Mouse (Mus musculus) layer of hippocampus, adult 9-10 months (tissue): ENCODE results near the gene Tmco4.

Experiments used
- DNase-seq: peaks from one replicate; pipeline ENCODE4 v3.0.0; 2022; ENCODE audit warnings: low spot score

Gene Tmco4

DNA sequence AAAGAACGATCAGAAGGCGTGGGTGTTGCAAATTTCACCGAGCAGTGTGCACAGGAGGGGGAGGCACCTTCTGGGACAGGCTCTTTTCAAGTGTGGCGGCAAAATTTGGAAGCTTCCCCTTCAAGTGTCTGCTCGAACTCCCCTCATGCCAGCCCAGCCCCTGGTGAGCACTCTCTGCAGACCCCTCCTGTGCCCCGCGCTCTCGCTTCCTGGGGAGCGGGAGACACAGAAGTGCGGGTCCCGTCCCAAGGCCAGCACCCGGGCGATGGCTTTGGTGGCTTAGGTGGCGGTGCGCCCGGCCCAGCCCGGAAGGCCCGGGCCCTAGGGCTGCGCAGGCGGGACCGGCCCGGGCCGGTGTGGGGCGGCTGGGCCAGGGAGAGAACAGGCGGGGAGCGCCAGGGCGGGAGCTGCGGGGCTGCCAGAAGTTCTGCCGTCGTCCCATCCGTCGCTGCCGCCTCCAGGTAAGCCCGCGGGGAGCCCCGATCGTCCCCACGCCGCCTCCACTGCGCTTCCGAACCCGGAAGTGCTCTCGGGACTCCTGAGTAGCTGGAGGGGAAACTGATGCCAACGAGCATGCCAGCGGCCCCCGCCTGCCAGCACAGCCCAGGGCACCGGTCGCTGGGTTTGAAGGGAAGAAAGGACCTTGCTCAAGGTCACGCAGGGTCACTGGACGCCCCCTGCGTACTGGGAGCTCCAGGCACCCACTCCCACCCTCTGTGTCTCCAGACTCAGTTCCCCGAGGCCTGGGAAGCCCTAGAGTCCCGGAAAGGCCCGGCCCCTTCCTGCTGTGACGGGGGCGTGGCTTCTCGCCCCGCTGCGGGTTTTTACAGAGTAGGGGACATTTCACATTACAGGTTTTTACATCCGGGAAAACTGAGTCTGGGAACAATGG is at the start of gene Tmco4:
Tmco4 (plus strand) TSS at position 62 of the 892 bp plus-strand sequence.
- DNase-seq, result no peak

DNA sequence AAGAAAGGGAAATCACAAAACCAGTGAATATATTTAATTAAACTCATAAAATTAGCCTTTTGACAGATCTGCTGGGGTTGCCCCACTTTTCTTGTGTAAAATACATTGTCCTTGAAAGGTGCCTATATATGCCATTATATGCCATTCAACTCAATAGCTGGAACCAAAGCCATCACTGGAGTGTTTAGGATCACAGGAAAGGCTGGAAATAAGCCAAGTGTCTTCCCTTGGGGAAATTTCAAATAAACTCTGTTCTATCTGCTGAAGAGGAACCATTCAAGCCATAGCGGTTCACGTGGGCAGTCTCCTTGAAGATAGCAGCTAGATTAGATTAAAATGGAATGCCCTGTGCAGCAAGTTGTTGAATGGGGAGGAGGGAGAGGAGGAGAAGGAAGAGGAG is 47.1 kb upstream of the Tmco4 start:
- no peak for DNase-seq

DNA sequence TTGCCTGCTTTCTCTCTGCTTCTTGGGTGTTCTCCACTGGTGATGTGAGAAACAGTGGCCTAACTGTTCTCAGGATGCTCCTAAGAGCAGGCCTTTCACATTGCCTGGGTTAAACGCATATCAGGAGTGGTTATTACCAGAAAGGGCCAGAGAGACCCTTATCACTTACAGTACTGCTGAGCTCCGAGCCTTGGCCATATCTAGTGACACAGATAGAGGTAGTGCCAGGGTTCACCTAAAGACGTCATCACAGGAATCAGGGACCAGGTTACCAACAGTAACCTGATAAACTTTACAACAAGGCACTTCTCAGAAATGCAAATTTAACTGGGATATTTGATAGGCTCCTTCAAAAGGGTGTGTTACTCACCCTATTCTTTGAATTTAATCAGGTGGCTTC is 38.8 kb upstream of the Tmco4 start:
- no peak for DNase-seq

DNA sequence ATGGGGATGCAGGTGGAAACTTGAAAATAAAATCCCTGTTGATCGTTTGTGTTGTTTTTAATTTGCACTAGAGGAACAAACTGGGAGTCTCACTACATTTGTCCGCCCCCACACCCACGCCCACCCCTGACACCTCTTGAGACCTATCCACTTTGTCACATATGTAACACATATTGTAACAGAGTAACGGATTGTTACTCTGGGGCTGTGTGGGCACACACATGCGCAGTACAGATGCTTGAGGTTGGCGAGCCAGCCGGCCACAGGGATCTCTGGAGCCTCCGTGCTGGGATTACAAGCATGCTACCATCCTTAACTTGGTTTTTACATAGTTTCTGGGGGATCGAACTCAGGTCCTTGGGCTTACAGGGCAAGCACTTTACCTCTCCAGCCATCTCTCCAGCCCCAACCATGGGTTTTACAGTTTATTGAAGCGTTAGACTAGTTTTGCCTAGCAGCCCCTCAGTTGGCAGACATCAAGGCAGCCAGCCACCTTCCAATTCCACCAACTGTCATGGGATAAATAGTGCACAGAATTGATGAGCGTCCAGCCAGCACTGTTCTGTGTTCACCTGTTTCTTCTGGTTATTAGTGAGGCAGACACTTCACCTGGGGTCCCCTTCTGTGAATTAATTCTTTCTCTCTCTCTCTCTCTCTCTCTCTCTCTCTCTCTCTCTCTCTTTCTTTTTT is 38.1 kb upstream of the Tmco4 start:
- no peak for DNase-seq

DNA sequence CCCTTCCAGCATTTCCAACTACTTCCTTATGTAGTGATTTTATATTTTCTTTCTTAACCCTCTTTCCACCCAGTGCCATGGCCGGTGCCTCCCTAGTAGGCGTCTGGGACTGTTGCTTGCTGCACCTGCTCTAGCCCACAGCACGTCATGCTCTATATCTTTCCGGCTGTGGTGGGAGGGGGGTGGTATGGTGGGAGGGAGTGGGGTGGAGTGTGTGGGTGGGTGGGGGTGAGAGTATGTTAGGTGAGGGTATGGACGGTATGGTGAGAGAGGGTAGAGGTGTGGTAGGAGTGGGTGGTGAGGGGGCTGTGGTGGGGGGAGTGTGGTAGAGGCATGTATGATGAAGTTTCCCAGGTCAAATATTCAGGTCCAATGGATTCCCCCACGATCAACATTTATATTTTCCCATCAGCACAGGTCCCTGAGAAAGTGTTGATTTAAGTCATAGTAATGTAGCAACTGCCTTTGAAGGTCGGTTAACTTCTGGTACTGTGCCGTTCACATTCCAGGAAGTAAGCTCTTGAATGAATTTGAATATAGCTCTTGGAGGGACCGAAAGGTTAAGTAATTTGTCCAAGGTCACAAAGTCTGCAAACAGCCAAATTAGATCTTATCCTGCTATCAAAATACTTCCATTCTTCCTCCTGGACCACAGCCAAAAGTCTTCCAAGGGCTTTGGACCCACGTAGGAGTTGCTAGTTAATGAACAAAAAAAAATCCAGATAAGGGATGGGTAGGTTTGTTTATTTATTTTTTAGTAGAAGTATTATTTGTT is 34.0 kb upstream of the Tmco4 start:
- DNase-seq, result no peak

DNA sequence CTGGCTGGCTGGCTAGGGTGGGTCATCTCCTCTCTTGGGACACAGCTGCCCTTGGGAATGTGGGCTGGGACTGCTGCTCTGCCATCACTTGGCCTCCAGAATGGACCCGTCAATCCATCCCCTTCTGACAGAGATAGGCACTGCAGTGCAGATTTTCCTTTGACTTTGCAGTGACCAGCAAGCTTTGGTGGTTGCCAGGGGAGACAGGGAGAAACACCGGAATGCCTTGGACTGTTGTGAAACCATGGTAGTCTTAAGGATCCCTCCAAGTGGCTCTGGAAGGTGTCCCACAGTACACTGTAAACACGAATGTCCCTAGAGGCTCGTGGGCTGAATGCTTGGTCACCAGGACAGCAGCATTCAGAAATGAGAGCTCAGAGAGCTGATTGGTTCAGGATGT is 33.2 kb upstream of the Tmco4 start:
- DNase-seq, result no peak

DNA sequence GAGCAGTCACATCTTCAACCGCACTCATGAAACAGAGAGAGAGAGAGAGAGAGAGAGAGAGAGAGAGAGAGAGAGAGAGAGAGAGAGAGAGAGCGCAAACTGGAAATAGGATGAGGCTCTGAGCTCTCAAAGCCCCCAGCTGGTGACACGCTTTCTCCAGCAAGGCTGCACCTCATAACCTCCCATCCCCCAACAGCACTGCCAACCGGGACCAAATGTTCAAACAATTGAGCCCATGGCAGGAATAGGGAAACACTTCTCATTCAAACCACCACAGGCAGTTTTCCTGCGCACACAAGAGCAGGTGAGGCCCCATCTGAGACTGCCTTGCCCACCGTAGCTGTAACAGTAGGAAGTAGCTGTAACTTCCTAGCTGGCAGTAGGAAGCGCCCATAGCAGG is 31.3 kb upstream of the Tmco4 start:
- DNase-seq, result no peak

DNA sequence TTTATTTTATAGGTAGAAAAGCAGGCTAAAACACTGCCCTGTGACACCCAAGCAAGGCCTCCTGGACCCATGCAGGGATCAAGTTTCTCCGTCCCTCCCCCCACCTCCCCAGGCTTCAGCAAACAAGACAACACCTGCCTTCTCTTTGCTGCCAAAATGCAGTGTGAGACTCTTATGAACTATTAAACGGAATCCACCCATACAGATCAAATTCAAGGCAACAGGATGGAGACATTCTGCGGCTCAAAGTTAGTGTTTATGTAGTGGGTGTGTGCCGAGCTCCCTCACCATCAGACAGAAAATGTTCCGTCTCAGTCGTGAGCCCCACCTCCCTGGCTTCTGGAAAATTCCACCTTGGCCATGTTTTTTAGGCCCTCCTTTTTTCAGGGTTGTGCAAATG is 30.7 kb upstream of the Tmco4 start:
- no peak for DNase-seq

DNA sequence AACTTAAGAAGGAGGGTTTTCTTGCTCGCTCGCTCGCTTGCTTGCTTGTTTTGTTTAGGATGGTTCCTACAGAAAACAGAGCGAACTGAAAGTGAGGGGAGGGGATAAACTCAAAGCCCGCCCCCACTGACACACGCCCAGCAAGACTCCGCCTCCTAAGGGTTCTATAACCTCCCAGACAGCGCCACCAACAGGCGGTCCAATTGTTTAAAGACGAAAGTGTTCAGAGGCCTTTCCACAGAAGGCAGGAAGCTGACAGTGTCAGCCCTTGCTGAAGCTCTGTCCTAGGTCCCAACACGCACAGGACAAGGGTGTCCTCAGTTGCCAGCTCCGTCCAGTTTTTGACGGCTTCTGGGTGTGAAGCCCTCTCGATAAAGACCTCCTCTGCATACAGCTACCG is 29.0 kb upstream of the Tmco4 start:
- DNase-seq, result peak; percentile 40

DNA sequence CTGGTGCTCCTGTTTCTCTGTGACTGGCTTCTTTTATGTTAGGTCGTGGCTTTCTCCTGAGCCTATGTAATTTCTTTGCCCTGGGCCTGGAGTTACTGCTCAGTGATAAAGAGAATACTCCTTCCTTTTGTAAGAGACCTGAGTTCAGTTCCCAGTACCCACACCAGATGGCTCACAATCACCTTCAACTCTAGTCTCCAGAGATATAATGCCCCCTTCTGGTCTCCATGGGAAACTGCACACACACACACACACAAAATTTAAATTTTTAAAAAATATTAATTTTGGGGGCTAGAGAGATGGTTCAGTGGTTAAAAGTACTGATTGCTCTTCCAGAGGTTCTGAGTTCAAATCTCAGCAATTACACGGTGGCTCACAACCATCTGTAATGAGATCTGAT is 24.4 kb upstream of the Tmco4 start:
- DNase-seq, result no peak

DNA sequence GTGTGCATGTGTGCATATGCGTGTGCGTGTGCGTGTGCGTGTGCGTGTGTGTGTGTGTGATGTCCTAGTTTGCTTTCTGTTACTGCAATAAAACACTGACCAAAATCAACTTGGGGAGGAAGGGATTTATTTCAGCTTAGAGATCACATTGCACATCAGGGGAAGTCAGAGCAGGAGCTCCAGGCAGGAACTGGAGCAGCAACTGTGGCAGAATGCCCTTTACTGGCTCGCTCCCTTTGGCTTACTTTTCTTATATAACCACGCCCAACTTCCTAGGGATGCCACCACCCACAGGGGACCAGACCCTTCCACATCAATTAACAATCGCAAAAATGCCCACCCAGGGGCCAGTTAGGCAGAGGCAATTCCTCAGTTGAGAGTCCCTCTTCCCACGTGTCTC is 14.1 kb upstream of the Tmco4 start:
- no peak for DNase-seq

DNA sequence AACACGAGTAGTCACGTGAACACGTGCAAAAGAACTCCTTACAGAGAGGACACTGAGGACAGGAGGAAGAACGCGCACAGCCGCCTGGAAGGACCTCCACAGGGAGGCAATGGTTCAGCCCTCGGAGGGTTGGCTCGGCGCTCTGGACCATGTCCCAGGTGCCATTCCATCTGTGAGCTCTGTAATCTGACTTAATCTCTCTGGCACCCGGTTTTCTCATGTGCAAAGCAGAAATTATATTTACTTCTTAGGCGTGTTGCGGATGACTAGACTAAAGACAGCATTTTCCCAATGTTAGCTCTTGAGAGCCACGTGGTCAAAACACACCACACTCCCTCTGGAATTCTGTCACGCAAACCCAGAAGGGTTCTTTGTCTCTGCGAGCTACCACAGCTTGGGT is 13.6 kb upstream of the Tmco4 start:
- no peak for DNase-seq

DNA sequence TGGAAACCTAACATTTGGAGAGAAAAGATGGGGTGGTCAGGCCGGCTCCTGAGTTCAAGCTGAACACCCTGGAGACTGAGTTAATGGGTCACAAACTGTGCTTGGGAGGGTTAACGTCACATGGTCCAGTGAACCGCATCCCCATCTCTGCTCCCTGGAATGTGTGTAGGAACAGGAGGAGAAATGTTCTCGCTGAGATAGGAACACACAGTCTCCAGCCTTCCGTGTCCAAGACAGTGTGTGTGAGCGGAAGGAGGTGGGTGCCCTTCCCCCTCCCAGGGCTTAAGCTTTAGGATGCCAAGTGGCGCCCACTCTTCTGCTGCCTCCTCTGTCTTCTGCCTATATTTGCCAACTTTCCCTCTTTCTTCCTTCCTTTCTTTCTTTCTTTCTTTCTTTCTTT is 12.8 kb upstream of the Tmco4 start:
- DNase-seq, result no peak

DNA sequence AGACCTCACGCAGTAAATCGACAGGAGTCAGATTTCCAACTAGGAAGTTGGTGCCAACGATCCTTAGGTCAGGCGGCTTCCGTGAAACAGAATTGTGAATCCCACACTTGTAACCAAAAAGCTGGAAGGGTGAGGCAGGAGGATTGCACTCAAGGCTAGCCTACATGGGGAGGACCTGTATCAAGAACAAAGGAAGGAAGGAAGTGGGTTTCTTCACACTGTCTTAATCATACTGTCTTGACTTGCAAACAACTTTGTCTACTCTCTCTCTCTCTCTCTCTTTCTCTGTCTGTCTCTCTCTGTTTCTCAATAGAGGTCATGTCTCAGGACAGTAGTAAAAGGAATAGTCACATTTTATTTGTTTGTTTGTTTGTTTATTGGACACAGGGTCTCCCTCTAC is 10.0 kb upstream of the Tmco4 start:
- no peak for DNase-seq

DNA sequence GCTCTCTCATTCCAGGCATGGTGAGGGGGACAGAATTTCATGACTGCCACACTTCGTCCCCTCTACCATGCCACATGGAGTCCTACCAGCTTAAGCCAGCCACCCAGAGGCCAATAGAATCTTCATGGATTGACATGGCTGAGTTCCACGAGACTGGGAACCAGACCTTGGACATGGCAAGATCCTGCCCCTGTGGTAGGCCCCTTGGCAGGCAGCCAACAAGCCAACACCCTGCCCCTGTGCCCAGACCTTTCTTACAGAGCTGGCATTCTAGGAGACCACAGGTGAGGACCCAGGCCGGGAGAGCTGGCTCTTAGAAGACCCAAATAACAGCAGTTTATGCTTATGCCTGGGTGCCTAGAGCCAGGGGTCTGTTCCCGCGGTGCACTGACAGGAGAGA is 6.8 kb upstream of the Tmco4 start:
- DNase-seq, result no peak

DNA sequence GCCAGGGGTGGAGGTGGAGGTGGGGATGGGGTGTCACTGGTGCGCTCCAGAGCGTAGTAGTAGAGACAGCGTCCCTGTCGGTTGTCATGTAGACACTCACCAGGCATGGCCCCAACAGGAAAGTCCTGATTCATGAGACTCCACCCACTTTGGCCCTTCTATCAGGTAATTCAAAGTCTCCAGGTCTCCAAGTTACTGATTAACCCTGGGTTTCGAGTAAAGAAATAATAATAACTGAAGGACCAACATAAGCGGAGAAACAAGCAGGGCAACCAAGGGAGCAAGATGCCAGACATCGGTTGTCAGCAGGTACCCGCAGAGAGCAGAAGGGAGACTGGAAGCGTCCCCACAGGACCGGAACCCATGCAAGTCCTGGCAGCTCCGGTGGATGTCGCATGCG is 5.8 kb upstream of the Tmco4 start, which contains the start of gene Rnf186:
Rnf186 (plus strand) TSS at position 247 of the 400 bp plus-strand sequence.
- no peak for DNase-seq

DNA sequence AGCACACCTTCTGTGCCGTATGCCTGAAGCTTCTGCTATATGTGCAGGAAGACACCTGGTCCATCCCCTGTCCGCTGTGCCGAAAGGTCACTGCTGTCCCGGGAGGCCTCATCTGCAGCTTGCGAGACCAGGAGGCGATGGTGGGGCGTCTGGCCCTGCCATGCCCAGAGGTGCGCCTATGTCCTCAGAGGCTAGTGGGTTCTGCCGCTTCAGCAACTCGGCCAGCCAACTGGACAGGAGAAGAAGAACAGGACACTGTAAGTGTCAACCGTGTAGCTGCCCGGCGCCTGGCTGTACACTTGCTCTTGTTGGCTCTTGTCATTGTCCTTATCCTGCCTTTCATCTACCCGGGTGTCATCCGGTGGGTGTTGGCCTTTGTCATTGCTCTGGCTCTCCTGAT is 5.2 kb upstream of the Tmco4 start:
- no peak for DNase-seq

DNA sequence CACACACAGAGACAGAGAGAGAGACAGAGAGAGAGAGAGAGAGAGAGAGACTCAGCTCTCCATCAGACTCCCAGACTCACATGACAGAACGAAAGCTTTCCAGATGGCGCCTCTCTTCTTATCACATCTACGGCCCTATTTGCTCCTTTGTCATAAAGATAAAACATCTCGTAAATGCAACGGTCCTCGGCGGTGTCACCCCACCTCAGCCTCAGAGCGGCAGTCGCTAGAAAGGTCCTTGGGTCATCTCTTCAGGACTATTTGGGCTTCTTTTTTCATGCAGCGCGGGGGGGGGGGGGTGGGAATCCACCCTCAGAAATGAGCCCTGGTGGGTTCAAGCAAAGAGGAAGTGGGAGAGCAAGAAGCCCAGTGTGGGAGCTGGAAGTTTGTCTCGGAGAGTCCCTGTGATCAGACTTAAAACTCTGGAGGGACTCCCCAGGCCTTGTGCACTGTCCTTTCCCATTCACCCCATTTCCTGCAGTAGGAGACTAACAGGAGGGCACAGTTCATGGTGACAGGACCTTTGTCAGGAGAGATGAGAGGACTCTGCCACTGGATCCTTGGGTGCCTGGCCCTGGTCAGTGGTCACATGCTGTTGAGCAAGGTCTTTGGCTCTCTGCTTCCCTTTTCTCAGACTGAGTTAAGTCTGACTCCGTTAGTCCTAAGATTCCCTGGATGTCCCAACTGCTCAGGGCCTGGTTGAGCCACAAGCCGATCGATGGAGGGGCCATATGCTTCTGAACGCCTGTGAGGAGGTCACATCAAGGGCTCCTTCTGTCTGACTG is 3.7 kb upstream of the Tmco4 start:
- no peak for DNase-seq

DNA sequence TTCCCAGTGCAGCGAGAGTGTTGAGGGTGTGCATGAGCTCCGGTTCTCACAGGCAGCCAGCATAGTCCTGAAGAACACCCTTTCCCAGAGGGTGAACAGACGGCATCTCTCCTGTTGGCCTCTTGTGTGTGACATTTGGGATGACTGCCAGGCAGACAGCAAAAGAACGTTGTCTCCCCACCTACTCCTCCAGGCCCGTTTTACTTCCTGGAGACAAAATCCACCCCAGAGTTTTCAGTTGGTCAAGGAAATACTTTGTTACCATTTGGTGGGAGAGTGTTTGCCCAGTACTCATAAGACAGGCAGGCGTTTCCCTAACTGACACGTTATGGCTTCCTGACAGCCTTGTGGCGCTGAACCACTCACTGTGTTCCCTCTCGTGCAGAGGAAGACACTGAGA is 3.0 kb upstream of the Tmco4 start:
- no peak for DNase-seq

DNA sequence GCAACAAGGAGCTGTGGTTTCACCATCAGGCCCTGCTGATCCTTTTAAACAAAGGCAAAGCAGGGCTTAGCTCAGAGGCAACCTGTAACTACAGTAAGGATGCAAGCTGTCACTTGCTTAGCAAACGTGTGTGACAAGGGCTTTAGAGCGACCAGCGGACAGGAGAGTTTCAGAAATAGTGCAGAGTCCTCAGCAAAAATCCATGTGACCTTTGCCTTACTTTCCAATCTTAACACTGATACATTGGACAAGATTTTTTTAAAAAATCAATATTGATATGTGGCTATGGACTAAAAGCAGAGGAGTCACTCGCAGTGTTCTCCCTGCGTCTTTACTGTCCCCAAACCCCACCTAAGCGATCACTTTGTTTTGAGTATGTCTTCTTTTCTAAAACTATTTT is 1.3 kb upstream of the Tmco4 start:
- DNase-seq, result no peak

DNA sequence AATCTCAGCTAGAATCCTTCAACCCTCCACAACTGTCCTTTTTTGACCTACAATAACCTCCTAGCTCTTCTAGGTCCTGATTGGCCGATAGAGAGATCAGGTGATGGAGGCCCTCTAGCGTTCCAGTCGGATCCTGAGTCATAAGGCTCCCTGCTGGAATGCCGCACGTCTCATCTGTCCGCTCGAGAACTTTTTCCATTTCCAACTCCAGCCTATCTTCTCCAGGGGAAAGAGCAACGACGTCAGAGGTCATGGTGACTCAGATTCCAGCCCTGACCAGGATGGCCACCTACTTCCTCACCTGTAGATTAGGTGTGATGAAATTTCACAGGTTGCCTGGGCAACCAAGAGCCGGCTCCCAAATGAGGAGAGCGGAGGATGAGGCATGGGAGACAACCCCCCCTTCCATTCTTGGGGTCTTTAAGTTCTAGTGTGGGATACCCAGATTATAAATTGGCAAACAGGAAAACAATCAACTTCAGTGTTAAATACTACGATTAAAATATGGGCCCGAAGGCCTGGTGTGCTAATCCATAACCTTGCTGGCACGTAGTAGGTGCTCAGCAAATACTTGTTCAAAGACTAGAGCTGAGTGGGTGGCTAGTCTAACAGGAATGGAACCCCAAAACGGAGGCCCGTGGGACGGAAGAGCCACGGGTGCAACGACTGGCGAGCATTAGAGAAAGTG is 405 bp upstream of the Tmco4 start:
- DNase-seq, result no peak
